Comparison of ENCODE assay signal across 26 mouse cellular contexts in the genomic region with DNA sequence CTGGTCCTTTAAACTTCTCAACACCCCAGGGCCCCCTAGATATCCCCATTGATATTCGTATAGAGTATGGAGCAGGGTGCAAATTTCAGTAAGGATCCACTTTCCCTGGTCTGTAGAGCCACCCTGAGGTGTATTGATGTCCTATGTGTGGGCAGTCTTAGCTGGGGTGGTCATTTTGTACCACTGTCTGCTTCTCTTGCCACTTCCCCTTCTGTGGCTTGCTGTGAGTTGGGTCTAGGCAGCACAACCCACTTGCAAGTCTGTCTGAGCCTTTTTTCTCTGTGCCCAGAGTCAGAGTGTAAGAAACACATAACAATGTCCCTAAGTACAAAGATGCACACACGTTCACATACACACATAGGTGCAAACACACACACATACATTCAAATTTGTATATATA. TPM values are rescaled to one million over a fixed set of nuclear protein-coding genes. Genes with fewer than 3 reads are reported as not detected.
DNase-seq lines count a peak whose midpoint lies in the region; ATAC-seq and TF ChIP-seq lines count a peak whose summit lies in the region.
"Had no signal": no experiment of that assay in that cellular context is flagged by ENCODE, and none has a peak within 500 bp of the region (broad histone marks: within the 10 kb centered on the region; RNA-seq: fewer than 3 reads in every experiment).

No protein-coding gene starts in this region.

- WGBS in liver, embryonic 13.5 days (ENCODE audit: insufficient replicate concordance): 46% methylated on average over 2 of the region's 2 CpGs
- WGBS in liver, embryonic 11.5 days: 56% methylated on average over 2 of the region's 2 CpGs
- WGBS in hindbrain, embryonic 16.5 days: 92% methylated on average over 2 of the region's 2 CpGs

- peak overlapping the region; percentile 58; the same call in 1 of the 2 replicates for H3K27ac ChIP-seq in liver, embryonic 13.5 days
- H3K27ac ChIP-seq in liver, embryonic 11.5 days (ENCODE audit: low read depth, low read length): no peak overlapping the region; the same call in 1 of the 2 replicates
- H3K27ac ChIP-seq in CH12.LX (ENCODE audit: insufficient read depth, low read depth): no peak overlapping the region
- no peak overlapping the region for H3K27ac ChIP-seq in hindbrain, embryonic 16.5 days (ENCODE audit: low read depth, low read length)
- H3K27ac ChIP-seq: embryonic facial prominence, embryonic 10.5 days; embryonic facial prominence, embryonic 12.5 days; forebrain, embryonic 12.5 days; forebrain, embryonic 15.5 days had no signal

- H3K9ac ChIP-seq in liver, embryonic 13.5 days: no peak overlapping the region
- H3K9ac ChIP-seq in liver, embryonic 11.5 days (ENCODE audit: low read depth, low read length): no peak overlapping the region
- H3K9ac ChIP-seq in CH12.LX (ENCODE audit: insufficient read depth, low read depth): no peak overlapping the region
- no peak overlapping the region for H3K9ac ChIP-seq in hindbrain, embryonic 16.5 days (ENCODE audit: low read depth, low read length)
- H3K9ac ChIP-seq: embryonic facial prominence, embryonic 12.5 days; forebrain, embryonic 12.5 days; forebrain, embryonic 15.5 days; forebrain, postnatal 0 days had no signal

- no peak for TF ChIP-seq POLR2A in CH12.LX (IDR thresholded peaks at IDR 0.05; ENCODE audit: low read depth, low read length)

- no peaks in the 10 kb centered on the region for H3K27me3 ChIP-seq in liver, embryonic 13.5 days
- no peaks in the 10 kb centered on the region for H3K27me3 ChIP-seq in liver, embryonic 11.5 days (replicated peaks; ENCODE audit: control insufficient read depth, insufficient read depth, low read length)
- H3K27me3 ChIP-seq in CH12.LX (replicated peaks): no peaks in the 10 kb centered on the region
- no peaks in the 10 kb centered on the region for H3K27me3 ChIP-seq in hindbrain, embryonic 16.5 days (replicated peaks; ENCODE audit: control insufficient read depth, insufficient read depth, low read length)
- H3K27me3 ChIP-seq: embryonic facial prominence, embryonic 12.5 days; forebrain, embryonic 12.5 days; forebrain, embryonic 15.5 days had no signal

- DNase-seq in liver, embryonic 13.5 days: no peak
- DNase-seq in liver, embryonic 11.5 days (ENCODE audit: low spot score): no peak
- DNase-seq in CH12.LX (ENCODE audit: extremely low read depth): no peak
- DNase-seq in gastrocnemius, postnatal 14 days: no peak
- no peak for DNase-seq in left cerebral cortex, postnatal 36 days (ENCODE audit: low spot score in 2 of 2)
- DNase-seq: adrenal gland, adult 2 months; adrenal gland, postnatal 10 days; adrenal gland, postnatal 25 days; B cell, adult 2 months; cerebellum, adult 11 months; cerebellum, adult 18-20 months; cerebellum, adult 8-10 months; cerebellum, adult 9-11 months; cerebellum, postnatal 14 days; cerebellum, postnatal 36 days; forebrain, postnatal 0 days had no signal

- in situ Hi-C loops in CH12.LX (cut with MboI; ENCODE audit: low pct_ligation_motif_present, low pct_unique_long_range_greater_than_20kb, low sequenced_read_pairs): no loop called here

- H3K4me3 ChIP-seq in liver, embryonic 13.5 days (replicated peaks): no peak overlapping the region
- H3K4me3 ChIP-seq in liver, embryonic 11.5 days (ENCODE audit: low read depth, low read length): no peak overlapping the region
- H3K4me3 ChIP-seq in CH12.LX (replicated peaks in 1 of 3; ENCODE audit: low read depth in 2 of 3, low read length in 2 of 3, poor library complexity in 1 of 3): no peak overlapping the region
- no peak overlapping the region for H3K4me3 ChIP-seq in hindbrain, embryonic 16.5 days (ENCODE audit: low read length)
- H3K4me3 ChIP-seq: embryonic facial prominence, embryonic 10.5 days; embryonic facial prominence, embryonic 12.5 days; forebrain, embryonic 12.5 days; forebrain, embryonic 15.5 days had no signal

- H3K36me3 ChIP-seq in liver, embryonic 13.5 days: no peaks in the 10 kb centered on the region
- H3K36me3 ChIP-seq in liver, embryonic 11.5 days (ENCODE audit: control insufficient read depth, insufficient read depth, low read length): no peaks in the 10 kb centered on the region
- peaks cover 0 to 1% of the 10 kb centered on the region in 2 experiments for H3K36me3 ChIP-seq in CH12.LX (replicated peaks in 1 of 2; ENCODE audit: control insufficient read depth in 1 of 2, insufficient read depth in 1 of 2, low read length in 1 of 2)
- no peaks in the 10 kb centered on the region for H3K36me3 ChIP-seq in hindbrain, embryonic 16.5 days (ENCODE audit: control insufficient read depth, insufficient read depth, low read length)
- H3K36me3 ChIP-seq: embryonic facial prominence, embryonic 10.5 days; embryonic facial prominence, embryonic 12.5 days; forebrain, embryonic 12.5 days; forebrain, embryonic 15.5 days had no signal

- ATAC-seq in liver, embryonic 13.5 days (ENCODE audit: low read depth): no peak
- no peak for ATAC-seq in liver, embryonic 11.5 days (replicated peaks; ENCODE audit: low FRiP score)
- ATAC-seq in granulocyte monocyte progenitor cell, adult 5-6 weeks (replicated peaks; ENCODE audit: poor library complexity, severe bottlenecking): peak; percentile 53
- ATAC-seq in hindbrain, embryonic 16.5 days: no peak
- ATAC-seq: CD4-positive, CD25-positive, alpha-beta regulatory T cell, adult 4 months; forebrain, embryonic 15.5 days; forebrain, postnatal 0 days had no signal

- H3K79me2 ChIP-seq in CH12.LX (replicated peaks; ENCODE audit: control insufficient read depth, extremely low read depth, insufficient read depth, poor library complexity, severe bottlenecking): no peaks in the 10 kb centered on the region

- dilution Hi-C loops in CH12.LX (cut with MboI; ENCODE audit: extremely low pct_ligation_motif_present, extremely low pct_unique_long_range_greater_than_20kb, low sequenced_read_pairs): no loop called here

- no peaks in the 10 kb centered on the region for H3K9me3 ChIP-seq in liver, embryonic 13.5 days (replicated peaks)
- no peaks in the 10 kb centered on the region for H3K9me3 ChIP-seq in liver, embryonic 11.5 days (ENCODE audit: control insufficient read depth, low read length)
- H3K9me3 ChIP-seq in CH12.LX (replicated peaks; ENCODE audit: low read length): no peaks in the 10 kb centered on the region
- no peaks in the 10 kb centered on the region; the same call in 1 of the 2 replicates for H3K9me3 ChIP-seq in hindbrain, embryonic 16.5 days (ENCODE audit: control insufficient read depth, low read length)
- H3K9me3 ChIP-seq: embryonic facial prominence, embryonic 10.5 days; embryonic facial prominence, embryonic 12.5 days; forebrain, embryonic 12.5 days; forebrain, embryonic 15.5 days had no signal

- intact Hi-C loops in gastrocnemius, postnatal 14 days (cut with DNase I; ENCODE audit: low total_unique reads): no loop called here
- intact Hi-C loops in left cerebral cortex, postnatal 36 days (cut with DNase I): no loop called here

- TF ChIP-seq EP300 in CH12.LX (IDR thresholded peaks at IDR 0.05; ENCODE audit: low read length): no peak

- no peak overlapping the region for H3K4me2 ChIP-seq in liver, embryonic 13.5 days
- H3K4me2 ChIP-seq in liver, embryonic 11.5 days: no peak overlapping the region
- no peak overlapping the region for H3K4me2 ChIP-seq in CH12.LX (ENCODE audit: insufficient read depth, low read depth, poor library complexity, severe bottlenecking)
- no peak overlapping the region for H3K4me2 ChIP-seq in hindbrain, embryonic 16.5 days (ENCODE audit: low read length)
- H3K4me2 ChIP-seq: embryonic facial prominence, embryonic 12.5 days; forebrain, embryonic 12.5 days; forebrain, embryonic 15.5 days had no signal

- peak in 1 of 2 experiments; percentile 37; a peak in 2 of 4 replicates for TF ChIP-seq CTCF in CH12.LX (conservative IDR thresholded peaks at IDR 0.05 in 1 of 2, IDR thresholded peaks at IDR 0.05 in 1 of 2; ENCODE audit: low read depth in 2 of 2, low read length in 2 of 2)

- peak; percentile 24 for TF ChIP-seq RAD21 in CH12.LX (IDR thresholded peaks at IDR 0.05; ENCODE audit: low read depth, low read length)

- H3K4me1 ChIP-seq in liver, embryonic 13.5 days (replicated peaks): peaks cover 56% of the 10 kb centered on the region
- H3K4me1 ChIP-seq in liver, embryonic 11.5 days (replicated peaks; ENCODE audit: control insufficient read depth, insufficient read depth, low read length): peaks cover 37% of the 10 kb centered on the region
- H3K4me1 ChIP-seq in CH12.LX (ENCODE audit: control insufficient read depth in 1 of 2, insufficient read depth in 2 of 2): peaks cover 18 to 32% of the 10 kb centered on the region in 2 experiments
- no peaks in the 10 kb centered on the region for H3K4me1 ChIP-seq in hindbrain, embryonic 16.5 days (ENCODE audit: control insufficient read depth, insufficient read depth, low read depth, low read length)
- H3K4me1 ChIP-seq: forebrain, embryonic 15.5 days had no signal

TF ChIP-seq in CH12.LX, 34 proteins besides CTCF, POLR2A, EP300 and RAD21 (continues in another document):
- no peak for TF ChIP-seq ZC3H11A (IDR thresholded peaks at IDR 0.05; ENCODE audit: low read depth, low read length)
- TF ChIP-seq GABPA (IDR thresholded peaks at IDR 0.05; ENCODE audit: insufficient replicate concordance, low read depth, low read length): no peak
- TF ChIP-seq MXI1 (IDR thresholded peaks at IDR 0.05; ENCODE audit: low read depth, low read length): no peak
- no peak for TF ChIP-seq SIN3A (IDR thresholded peaks at IDR 0.05; ENCODE audit: low read length)

RNA-seq across cellular contexts. Expression of gene Noxa1, which starts 19.4 kb away (rescaled TPM):
- 1.1 and 1.6 TPM in 2 replicates for polyA plus RNA-seq in liver, embryonic 13.5 days (2015; fragmentation: Nextera tagmentation; extraction: Ambion mirVana)
- polyA plus RNA-seq in liver, embryonic 11.5 days (2014; fragmentation: Nextera tagmentation; extraction: Ambion mirVana): 0.69 and 1.0 TPM in 2 replicates
- 4.6 and 5.0 TPM in 2 replicates for total RNA-seq in CH12.LX (2012; rRNA removed)
- 6.1 and 6.4 TPM in 2 replicates for total RNA-seq in CH12.LX (2014; rRNA removed)
- polyA plus RNA-seq in CH12.LX (2012; ENCODE audit: insufficient read length, low read depth): 4.0 and 6.3 TPM in 2 replicates
- total RNA-seq in granulocyte monocyte progenitor cell, adult 5-6 weeks (2014; fragmentation: Nextera tagmentation): 1.3 TPM in 1 of 2 replicates, not detected in the other
- not detected in 2 replicates for total RNA-seq in granulocyte monocyte progenitor cell, adult 5-6 weeks (2017)
- not detected for total RNA-seq in gastrocnemius, postnatal 14 days (2021)
- polyA plus RNA-seq in hindbrain, embryonic 16.5 days (2015; fragmentation: Nextera tagmentation; extraction: Ambion mirVana): not detected in 2 replicates
- not detected for total RNA-seq in left cerebral cortex, postnatal 36 days (2021)
- total RNA-seq: adrenal gland, adult 2 months; adrenal gland, postnatal 10 days; adrenal gland, postnatal 25 days; forebrain, postnatal 0 days had no signal
- polyA plus RNA-seq: adrenal gland, adult 2 months; cortical plate, adult 2 months; embryonic facial prominence, embryonic 12.5 days; forebrain, embryonic 12.5 days; forebrain, embryonic 15.5 days; forebrain, postnatal 0 days had no signal

RNA-seq across cellular contexts. Expression of gene Entpd8, which starts 34.2 kb away (rescaled TPM):
- polyA plus RNA-seq in liver, embryonic 13.5 days (2015; fragmentation: Nextera tagmentation; extraction: Ambion mirVana): 1.6 and 2.2 TPM in 2 replicates
- polyA plus RNA-seq in liver, embryonic 11.5 days (2014; fragmentation: Nextera tagmentation; extraction: Ambion mirVana): 0.90 and 1.7 TPM in 2 replicates
- total RNA-seq in CH12.LX (2012; rRNA removed) (not detected in 2 replicates), CH12.LX (2014; rRNA removed) (not detected in 2 replicates)
- not detected in 2 replicates for polyA plus RNA-seq in CH12.LX (2012; ENCODE audit: insufficient read length, low read depth)
- total RNA-seq in granulocyte monocyte progenitor cell, adult 5-6 weeks (2014; fragmentation: Nextera tagmentation): not detected in 2 replicates
- total RNA-seq in granulocyte monocyte progenitor cell, adult 5-6 weeks (2017): not detected in 2 replicates
- total RNA-seq in gastrocnemius, postnatal 14 days (2021): not detected
- not detected in 2 replicates for polyA plus RNA-seq in hindbrain, embryonic 16.5 days (2015; fragmentation: Nextera tagmentation; extraction: Ambion mirVana)
- not detected for total RNA-seq in left cerebral cortex, postnatal 36 days (2021)
- total RNA-seq: adrenal gland, postnatal 25 days; ES-E14; forebrain, postnatal 0 days; MEL had no signal
- polyA plus RNA-seq: cortical plate, adult 2 months; embryonic facial prominence, embryonic 10.5 days; embryonic facial prominence, embryonic 12.5 days; forebrain, embryonic 12.5 days; forebrain, embryonic 15.5 days; forebrain, postnatal 0 days had no signal
